Mouse (Mus musculus): Measurements from ENCODE around the gene Soga1.

The Soga1 gene

GRCm38 (mm10) chr2:157078793-157079700 lies at the start of gene Soga1:
Gene Soga1 (minus strand): TSS chr2:157079254.
- DNase-seq = peak; percentile 81

GRCm38 (mm10) chr2:157128072-157128471 lies 49.0 kb upstream of the Soga1 start:
- peak; percentile 34 for DNase-seq

GRCm38 (mm10) chr2:157127370-157127769 lies 48.3 kb upstream of the Soga1 start:
- no peak for DNase-seq

- no peak for DNase-seq
These were observed 46.2 kb upstream of the Soga1 start for GRCm38 (mm10) chr2:157125246-157125645.

GRCm38 (mm10) chr2:157121766-157122165 lies 42.7 kb upstream of the Soga1 start:
- no peak for DNase-seq

GRCm38 (mm10) chr2:157119075-157119474 lies 40.0 kb upstream of the Soga1 start:
- DNase-seq = no peak

GRCm38 (mm10) chr2:157118556-157118955 lies 39.5 kb upstream of the Soga1 start:
- no peak for DNase-seq

- no peak for DNase-seq
These were observed 37.9 kb upstream of the Soga1 start for GRCm38 (mm10) chr2:157116964-157117363.

GRCm38 (mm10) chr2:157108236-157108635 lies 29.2 kb upstream of the Soga1 start:
- no peak for DNase-seq

- no peak for DNase-seq
These were observed 25.4 kb upstream of the Soga1 start for GRCm38 (mm10) chr2:157104454-157104853.

GRCm38 (mm10) chr2:157102256-157102655 lies 23.2 kb upstream of the Soga1 start:
- no peak for DNase-seq

- DNase-seq = no peak
These were observed 22.6 kb upstream of the Soga1 start for GRCm38 (mm10) chr2:157101650-157102049.

- DNase-seq = no peak
These were observed 21.2 kb upstream of the Soga1 start for GRCm38 (mm10) chr2:157100319-157100605.

- DNase-seq = no peak
These were observed 20.7 kb upstream of the Soga1 start for GRCm38 (mm10) chr2:157099532-157100318.

GRCm38 (mm10) chr2:157095005-157095755 lies 16.1 kb upstream of the Soga1 start:
- DNase-seq = peak; percentile 81

- DNase-seq = no peak
These were observed 13.0 kb upstream of the Soga1 start for GRCm38 (mm10) chr2:157092024-157092423.

- no peak for DNase-seq
These were observed 8.7 kb upstream of the Soga1 start for GRCm38 (mm10) chr2:157087536-157088317.

GRCm38 (mm10) chr2:157086796-157087195 lies 7.7 kb upstream of the Soga1 start, which contains the start of gene Tldc2:
Gene Tldc2 (plus strand): TSS chr2:157087055.
- no peak for DNase-seq

GRCm38 (mm10) chr2:157084831-157085585 lies 6.0 kb upstream of the Soga1 start:
- DNase-seq = no peak

GRCm38 (mm10) chr2:157081960-157082359 lies 2.9 kb upstream of the Soga1 start:
- DNase-seq = no peak

- DNase-seq = no peak
These were observed 2.3 kb upstream of the Soga1 start for GRCm38 (mm10) chr2:157081331-157081730.
